Mouse (Mus musculus) cerebellum, postnatal 10 days (tissue): ENCODE measurements around the gene E2f3.

ENCODE experiments used
- DNase-seq, 2 experiments: peaks; one replicate each; pipeline ENCODE4 v3.0.0; 2021; ENCODE audit warnings: mixed read lengths in 2 of 2

The E2f3 gene

DNA sequence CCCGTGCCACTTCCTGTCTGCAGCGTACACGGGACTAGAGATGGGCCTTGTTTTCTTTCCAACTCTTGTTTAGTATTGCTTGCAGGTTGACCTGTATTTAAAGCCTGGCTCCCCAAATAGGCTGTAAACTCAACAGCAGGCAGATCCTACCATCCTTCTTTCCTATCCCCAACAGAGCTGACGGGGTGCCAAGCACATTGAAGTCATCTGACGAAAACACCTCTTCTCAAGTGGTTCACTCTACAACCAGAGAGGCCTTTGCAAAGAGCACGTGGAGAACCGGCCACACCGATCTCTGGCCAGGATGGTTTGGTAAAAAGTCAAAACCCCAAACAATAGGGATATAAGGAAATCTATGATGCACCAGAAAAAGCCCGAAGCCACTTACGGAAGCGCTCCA, 8.5 kb downstream of the E2f3 start:
- no peak for DNase-seq

DNA sequence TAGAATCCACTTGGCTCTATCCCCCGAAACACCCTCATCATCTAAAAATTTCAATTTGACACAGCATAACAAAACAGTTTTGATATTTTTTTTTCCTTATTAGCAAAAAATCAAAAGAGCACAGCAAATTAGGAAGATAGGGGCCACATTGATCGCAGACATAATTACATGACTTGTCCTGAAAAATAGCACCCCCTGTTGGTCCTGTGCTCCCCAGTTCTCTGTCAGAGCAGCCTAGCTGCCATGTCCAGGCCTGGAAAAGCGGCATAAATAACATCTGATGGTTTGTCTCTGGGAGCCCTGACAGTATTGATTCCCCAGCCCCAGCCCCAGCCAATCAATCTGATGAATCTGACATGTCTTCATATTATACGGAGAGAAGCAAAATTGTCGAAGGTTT, 11.8 kb downstream of the E2f3 start:
- peak; percentile 30 to 34 for DNase-seq

DNA sequence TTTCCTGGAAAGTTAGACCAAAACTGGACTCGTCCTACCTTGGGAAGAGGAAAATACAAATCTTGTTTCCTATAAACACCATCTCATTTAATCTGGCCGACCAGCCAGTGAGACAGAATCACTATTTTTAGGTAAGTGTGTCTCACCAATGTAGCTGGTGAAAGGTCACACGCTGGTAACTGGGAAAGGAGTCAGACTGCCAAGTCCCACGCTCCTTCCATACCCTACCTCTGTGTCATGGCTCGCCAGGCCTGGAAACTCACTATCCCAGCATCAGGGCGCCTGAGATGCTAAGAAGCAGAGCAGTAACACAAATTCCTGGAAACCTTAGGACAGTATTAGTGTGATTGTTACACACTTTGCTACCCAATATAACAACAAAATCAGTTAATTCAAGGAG, 12.3 kb downstream of the E2f3 start:
- no peak for DNase-seq

DNA sequence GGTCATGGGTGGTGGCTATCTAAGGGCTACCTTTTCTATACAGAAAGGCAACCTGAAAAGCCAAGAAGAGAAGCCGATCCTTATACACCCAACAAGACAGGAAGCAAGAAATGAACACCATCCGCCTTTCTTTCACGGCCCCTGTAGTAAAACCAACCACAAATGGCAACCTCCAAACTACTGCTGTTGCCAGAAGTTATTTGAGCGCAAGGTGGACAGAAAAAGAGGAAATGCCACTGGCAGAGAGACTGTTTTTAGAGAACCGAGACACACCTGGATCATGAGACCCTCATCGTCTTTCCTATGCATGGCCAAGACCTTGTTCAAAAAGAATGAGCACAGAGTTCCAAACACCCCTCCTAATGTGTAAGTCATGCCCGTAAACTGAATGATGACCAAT, 15.5 kb downstream of the E2f3 start:
- DNase-seq = no peak

DNA sequence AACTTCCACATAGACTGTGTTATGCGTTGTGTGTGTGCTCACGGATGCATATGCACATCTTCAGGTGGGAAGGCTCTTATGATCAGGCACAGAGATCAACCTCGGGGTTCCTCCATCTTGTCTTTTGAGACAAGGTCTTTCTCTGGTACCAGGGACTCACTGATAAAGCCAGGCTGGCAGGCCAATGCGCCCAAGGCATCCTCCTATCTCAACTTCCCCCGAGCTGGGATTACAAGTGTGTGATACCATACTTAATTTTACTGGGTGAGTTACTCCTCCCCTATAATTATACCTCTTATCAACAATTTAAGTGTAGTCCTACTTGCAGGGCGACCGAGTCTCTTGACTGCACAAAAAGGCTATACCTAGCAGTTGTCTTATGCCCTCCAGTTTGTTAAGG, 17.2 kb downstream of the E2f3 start:
- DNase-seq = no peak

DNA sequence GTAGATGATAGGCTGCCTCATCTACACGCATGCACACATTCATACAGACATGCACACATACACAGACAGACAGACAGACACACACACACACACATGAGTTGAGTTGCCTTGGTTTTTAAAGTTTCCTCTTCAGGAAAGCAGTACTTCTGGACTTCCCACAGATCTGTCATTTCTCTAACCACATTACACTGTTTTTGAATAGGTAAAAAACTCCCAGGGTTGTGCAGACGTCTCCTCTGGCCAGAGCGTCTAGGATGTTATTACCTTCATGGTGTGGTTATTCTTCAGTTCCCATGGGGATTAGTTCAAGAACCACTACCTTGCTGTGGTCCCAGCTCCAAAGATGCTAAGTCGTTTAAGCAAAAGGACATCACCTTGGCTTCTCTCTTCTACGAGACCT, 18.5 kb downstream of the E2f3 start:
- no peak for DNase-seq

DNA sequence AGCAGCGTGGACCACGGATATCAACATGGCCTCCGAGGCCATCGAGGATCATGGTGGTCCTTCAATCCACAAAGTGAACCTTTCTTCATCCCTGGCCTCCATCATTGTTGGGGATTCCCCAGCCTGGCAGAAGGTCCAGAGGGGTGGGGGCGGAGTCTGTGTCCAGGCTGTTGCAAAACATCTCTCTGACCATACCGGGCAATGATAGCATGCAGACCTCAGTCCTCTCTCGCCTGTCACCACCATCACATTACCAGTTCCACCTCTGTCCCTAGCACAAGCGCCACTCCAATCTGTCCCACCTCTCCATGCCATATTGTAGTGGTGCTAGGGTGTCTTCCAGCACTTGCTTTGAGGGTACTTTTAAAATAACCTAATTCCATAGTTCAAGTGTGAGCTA, 18.9 kb downstream of the E2f3 start:
- no peak for DNase-seq

DNA sequence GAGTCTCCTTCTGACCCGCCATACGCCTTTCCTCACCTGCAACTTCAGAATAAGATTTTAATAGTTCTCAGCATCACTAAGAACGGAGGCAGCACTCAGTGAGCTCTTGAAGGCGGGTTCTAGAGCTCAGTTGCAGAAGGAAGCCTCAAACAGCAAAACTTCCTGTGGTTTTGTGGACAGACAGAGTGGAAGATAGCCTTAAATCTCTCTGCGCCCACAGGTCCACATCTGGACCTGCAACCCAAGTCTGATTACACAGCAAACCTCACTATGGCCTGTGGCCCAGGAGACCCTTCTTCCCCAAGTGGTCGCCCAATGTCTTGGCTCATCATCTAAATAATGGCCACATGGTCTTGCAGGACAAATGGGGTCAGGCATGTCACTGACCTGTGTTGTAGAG, 21.8 kb downstream of the E2f3 start:
- no peak for DNase-seq

DNA sequence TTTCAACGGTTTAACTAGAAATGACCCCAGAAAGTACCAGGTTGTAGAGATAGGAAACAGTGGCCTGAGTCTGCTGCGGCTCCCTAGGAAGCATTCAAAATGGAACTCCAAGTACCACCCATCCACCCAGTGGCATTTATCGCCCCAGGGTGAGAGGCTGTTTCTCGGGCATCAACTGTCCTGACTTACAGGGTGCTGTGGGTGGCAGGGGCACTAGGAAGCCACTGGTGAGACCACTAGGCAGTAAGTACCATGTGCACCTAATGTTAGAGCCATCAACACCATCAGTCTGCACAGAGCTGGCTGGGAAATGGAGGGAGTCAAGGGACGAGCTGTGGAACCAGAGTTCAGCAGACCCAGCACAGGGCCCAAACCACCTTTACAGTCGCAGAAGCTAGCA, 25.4 kb downstream of the E2f3 start:
- DNase-seq = no peak

DNA sequence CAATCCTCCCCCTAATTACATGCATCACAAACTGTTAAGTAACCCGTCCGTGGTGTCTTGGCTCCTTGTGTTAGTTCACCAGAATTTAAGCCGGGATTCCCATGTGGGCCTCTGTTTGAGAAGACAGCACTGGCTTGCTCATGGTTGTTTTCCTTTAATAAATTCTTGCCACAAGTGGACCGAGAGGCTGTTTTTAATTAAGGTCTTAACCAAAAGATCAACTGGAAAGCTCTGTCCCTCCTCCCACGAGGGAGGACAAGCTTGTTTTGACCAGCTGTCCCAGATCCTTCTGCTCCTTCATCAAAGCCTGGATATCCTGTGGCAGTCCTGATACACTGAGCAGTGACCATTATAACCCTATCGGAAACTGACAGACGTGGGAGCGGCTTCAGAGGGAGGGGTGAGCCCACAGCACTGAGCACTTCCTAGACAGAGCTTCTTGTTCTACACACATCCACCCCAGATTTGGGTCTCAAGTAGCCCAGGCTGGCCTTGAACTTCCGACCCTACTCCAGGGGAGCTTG, 28.1 kb downstream of the E2f3 start:
- DNase-seq = peak in 1 of 2 experiments; percentile 13

DNA sequence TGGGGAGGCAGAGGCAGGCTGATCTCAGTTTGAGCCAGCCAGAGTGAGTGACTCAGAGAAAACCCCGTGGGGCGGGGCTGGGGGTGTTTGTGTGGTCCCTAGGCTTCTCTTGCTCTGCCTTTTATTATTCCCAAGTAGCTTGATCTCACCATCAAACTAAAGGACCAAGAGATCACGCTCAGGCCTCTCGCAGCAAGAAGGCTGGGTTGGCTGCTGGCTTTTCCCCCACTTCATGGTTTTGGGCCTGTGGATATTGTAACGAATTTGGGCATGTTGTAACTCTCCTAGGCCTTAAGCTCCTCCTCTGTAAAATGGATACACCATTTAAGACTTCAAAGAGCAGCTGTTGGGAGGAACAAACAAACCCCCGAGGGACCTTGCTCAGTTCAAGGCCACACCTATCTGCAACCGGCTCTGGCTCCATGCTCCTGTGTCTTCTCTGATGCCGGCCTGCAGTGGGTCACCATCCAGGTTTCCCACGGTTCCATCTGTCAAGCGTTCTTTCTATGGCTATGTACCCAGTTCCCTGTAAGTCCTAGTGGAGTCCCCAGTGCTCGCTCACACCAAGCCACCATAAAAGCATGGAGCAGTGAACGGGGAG, 28.9 kb downstream of the E2f3 start:
- peak; percentile 57 to 71 for DNase-seq

DNA sequence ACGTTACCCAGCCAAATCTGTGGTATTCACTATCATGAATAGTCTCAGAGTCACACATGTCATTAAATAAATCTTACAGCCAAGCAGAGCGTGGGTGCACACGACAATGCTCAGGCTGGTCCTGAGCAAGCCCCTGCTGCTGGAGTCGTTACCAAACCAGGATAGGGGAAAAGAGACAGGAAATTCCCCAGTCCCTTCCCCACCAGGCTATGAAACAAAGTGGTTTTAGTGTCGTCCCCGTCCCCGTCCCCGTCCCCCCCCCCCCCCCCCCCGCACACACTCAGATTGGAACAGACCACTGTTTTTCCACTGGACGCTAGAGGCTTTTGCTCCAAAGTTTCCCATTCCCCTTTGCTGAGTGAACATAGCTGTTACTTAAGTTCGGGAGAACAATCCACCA, 30.6 kb downstream of the E2f3 start:
- no peak for DNase-seq

DNA sequence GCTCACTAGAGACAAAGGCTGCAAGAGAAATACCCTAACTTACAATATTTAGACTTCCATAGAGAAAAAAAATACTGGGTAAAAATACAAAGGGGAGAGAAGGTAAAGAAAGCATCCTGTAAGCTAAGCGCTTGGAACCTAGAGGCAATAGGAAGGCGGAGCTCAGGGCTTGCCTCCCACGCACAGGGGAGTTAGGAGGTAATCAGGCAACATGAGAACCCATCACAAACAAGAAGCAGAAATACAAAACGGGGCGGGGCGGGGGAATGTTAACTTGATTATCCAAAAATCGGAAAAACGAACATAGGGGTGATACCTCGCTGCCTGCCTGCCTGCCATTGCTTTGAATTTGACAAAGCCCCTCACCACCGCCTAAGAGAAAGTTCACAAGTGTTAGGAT, 31.1 kb downstream of the E2f3 start:
- DNase-seq = no peak

DNA sequence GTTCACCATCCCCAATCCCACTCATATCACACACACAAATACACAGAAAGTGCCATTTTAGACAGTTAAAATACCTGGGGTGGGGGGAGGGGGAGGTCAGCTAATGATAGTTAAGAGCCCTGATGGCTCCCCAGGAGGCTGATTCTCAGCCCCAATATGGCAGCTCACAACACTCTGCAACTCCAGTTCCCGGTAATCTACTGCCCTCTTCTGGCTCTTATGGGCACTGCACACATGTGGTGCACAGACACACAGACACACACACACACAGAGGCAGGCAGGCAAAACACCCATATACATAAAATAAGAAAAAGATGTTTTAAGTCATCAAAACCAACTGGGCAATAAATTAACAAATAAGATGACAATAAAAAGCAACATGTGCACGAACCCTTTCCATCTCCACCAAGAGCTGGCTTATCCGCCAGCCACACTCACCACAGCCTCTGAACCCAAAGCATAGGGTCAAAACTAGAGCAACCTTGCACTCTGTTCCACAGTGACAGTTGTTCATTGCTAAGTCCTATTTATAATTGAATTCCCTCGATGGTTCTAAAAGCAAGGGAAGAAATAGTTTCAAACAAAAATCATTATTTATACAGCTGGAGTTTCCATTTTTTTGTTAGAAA, 32.3 kb downstream of the E2f3 start:
- DNase-seq = no peak

DNA sequence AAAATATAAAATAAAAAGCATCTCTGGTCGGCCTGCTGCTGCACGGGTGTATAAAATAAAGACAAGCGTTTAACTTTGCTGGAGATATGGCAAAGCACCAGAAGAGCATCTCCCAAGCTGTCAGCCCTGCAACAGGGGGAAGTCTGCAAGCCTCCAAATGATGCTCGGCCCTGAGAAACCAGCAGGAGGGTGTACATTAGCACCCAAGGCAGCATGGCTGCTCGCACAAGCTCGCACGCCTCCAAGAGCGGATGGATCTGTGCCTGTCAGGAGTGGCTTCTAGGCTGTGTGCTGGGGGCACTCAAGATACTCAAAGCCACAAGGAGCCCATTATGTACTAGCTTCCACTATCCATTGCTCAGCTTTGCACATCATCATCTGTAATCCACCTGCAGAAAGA, 39.8 kb downstream of the E2f3 start:
- no peak for DNase-seq

DNA sequence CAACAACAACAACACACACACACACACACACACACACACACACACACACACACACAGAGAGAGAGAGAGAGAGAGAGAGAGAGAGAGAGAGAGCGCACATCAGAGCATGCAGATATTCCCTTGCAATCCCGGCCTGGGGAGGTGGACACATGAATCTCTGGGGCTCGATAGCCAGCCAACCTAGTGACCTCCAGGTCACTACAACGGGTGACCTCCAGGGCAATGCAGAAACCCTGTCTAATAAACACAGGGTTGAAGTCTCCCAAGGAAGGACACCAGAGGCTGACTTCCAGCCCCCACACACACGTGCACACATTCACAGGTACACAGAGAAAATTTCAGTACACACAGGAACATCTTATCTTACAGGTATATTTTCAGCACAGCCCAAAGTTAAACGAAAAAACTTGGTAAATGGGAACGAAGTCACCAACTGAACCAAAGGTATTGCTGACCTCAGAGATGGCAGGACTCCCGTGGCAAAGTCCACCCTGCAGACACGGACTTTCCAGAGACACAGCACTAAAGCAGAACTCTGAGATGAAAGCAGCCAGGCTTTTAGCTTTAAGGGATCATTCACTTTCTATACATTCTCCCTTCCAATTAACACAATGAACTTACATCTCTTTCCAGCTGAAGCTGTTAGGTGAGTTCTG, 40.8 kb downstream of the E2f3 start:
- no peak for DNase-seq

DNA sequence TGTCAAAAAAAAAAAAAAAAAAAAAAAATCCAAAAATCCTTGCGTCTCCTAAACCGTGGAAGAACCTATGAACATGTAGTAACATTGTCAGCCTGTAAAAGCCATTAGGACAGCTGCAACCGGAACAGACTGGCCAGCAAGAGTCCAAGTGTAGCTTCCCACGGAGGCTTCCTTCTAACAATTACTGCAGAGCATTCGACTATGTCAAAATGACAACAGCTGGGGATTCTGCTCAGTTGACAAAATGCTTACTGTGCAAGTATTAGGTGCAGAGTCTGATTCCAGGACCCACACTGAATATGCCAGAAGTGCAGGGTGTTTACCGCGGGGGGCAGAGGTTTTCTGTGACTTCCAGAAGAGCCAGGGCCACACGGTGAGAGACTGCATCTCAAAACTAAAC, 41.4 kb downstream of the E2f3 start:
- DNase-seq = no peak

DNA sequence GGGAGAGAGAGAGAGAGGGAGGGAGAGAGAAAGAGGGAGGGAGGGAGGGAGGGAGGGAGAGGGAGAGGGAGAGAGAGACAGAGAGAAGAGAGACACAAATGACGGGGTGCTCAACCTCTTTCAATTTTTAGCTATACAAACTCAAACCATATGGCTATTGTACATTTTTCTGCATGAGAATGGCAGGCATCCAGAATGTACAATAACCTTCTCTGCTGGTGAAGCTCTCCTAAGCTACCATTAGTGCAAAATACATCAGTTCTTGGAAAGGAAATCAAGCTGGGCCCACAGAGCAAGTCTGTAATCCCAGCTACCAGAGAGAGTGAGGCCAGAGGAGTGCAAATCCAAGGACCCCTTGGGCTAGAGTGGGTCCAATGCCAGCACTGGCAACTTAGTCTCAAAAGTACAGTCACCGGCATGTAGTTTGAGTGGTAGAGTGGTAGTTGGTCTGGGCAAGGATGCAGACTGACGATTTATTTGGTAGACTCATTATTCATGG, 42.3 kb downstream of the E2f3 start:
- DNase-seq = peak; percentile 34 to 38

DNA sequence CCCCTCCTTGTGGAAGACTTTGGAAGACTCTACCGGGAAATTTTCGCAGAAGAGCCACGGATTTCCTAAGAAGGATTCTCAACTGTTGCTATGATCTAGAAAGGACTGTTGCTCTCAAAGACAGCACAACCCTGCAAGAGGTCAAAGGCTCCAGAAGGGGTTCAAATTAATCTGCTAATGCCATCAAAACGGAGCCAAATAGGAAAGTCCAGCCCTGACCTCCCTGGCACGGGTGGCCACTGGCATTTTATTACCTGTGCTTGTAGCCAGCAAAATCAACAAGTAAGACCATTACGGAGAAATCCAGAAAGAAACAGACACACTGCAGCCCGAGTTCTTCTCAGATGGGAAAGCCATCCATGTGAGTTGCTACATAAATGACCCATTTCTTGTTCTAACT, 45.8 kb downstream of the E2f3 start:
- DNase-seq = no peak

DNA sequence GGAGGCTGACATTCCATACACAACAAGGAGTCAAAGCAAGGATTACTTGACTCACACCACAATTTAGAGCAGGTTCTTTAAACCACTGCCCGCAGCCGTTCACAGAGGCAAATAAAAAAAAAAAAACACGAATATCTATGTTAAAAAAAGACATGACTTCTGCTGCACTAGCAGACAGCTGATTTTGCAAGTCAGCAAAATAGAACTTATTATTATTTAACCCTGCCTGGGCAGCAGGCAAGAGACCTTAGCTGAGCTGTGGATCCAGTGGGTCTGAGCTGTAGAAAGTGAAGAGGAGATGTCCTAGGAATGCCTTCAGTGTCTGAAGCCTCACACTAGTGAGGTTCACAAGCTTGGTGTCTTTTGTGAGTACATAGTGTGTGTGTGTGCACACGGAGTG, 46.5 kb downstream of the E2f3 start:
- no peak for DNase-seq

DNA sequence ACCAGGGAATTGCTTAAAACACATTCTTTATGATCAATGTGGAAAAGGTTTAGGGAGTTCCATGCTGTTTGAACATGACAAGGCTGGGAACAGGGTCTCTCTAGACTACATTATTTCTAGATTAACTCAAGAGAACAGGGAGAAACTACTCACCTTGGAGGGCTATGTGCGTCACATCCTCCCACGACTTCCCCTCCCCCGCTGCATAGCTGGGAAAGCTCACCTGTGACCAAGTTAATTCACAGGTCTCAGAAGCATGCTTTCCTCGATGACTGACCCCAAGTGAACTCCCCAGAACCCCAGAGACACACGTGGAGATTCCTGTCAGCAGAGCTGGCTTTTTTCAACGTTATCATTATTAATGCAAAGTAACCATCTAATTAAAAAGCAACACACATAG, 47.1 kb downstream of the E2f3 start:
- no peak for DNase-seq

DNA sequence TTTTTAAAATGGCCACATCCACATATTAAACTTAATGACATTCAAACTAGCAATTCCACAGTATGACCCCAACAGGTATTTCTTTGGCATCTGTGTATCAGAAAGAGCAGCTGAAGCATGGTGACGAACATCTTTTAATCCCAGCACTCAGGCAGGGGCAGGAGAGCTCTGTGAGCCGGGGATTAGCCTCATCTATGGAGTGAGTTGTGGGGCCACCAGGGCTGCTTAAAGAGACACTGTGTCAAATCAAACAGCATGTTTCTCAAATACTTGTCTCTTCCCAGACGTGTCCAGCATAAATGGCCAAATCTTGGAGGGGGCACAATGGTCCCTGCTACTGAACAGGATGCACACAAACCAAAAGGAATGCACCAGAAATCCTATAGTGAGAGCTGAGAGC, 59.7 kb downstream of the E2f3 start:
- DNase-seq = no peak

DNA sequence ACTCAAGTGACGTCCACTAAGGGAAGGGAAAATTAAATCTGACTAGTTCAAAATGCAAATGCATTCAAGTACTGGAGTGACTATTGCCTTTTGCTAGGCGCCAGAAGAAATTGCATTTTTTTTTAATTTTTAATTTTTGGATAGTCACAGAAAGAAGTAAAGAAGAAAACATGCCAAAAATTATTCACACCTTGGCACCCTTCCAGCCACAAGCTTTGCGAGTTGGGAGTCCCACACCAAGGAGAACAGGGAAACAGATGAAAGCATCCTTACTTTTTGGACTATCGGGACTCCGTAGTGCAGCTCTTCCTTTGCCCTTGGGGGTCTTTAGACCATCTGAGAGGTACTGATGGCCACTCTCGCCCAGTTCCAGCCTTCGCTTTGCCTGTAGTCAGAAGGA, 66.0 kb downstream of the E2f3 start:
- DNase-seq = peak in 1 of 2 experiments; percentile 24

DNA sequence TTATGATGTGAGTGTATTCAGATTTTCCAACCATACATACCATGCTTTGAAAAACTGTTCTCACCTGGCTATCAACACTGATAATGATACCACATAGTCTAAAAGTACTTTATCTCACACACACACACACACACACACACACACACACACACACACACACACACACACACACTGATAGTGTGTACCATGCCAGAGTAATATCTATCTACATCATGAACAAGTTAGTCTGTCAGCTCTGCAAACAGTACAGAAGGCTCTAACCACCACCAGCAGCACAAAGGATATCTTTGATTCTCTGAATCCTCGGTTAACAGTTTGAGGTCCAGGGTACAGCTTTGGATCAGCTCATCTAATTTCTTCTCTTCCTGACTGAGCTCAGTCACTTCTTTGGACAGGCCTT, 69.3 kb downstream of the E2f3 start:
- no peak for DNase-seq
